Mouse (Mus musculus): ENCODE data around the gene Slc39a8. TPM values are rescaled to one million over a fixed set of nuclear protein-coding genes. Genes with fewer than 3 reads are reported as not detected.

The Slc39a8 gene
- total and polyA plus RNA-seq, 3 experiments: 19.8 to 21.5 TPM; not detected in 1

- no peak overlapping the region for H3K4me3 ChIP-seq (ENCODE audit: control insufficient read depth in 1 of 2, insufficient read depth in 1 of 2, low read depth in 2 of 2, low read length in 2 of 2)
- TF ChIP-seq BHLHE40 (IDR thresholded peaks at IDR 0.05; ENCODE audit: borderline replicate concordance, low read depth, low read length) (no peak), NELFE (IDR thresholded peaks at IDR 0.05; ENCODE audit: low read depth, low read length) (no peak), RCOR1 (IDR thresholded peaks at IDR 0.05; ENCODE audit: low read depth, low read length) (no peak), MYB (IDR thresholded peaks at IDR 0.05; ENCODE audit: low read depth, low read length) (no peak), TBP (IDR thresholded peaks at IDR 0.05; ENCODE audit: low read depth, low read length) (no peak), MAFK (IDR thresholded peaks at IDR 0.05; ENCODE audit: borderline replicate concordance, low read depth, low read length) (no peak), SIN3A (IDR thresholded peaks at IDR 0.05; ENCODE audit: low read length) (no peak)
- H3K4me1 ChIP-seq (ENCODE audit: control insufficient read depth in 1 of 2, insufficient read depth in 2 of 2, low read length in 2 of 2): 0 out of 4 replicates have a peak, but pooled peaks cover 0 to 2% of the 10 kb centered on the region in 2 experiments
- no peaks in the 10 kb centered on the region for H3K79me2 ChIP-seq (ENCODE audit: control insufficient read depth, insufficient read depth, low read length, poor library complexity)
- H3K27ac ChIP-seq (ENCODE audit: control insufficient read depth, low read depth, low read length): no peak overlapping the region
- H3K9ac ChIP-seq (ENCODE audit: control insufficient read depth, low read depth, low read length, poor library complexity, severe bottlenecking): no peak overlapping the region
- no peaks in the 10 kb centered on the region for H3K9me3 ChIP-seq (replicated peaks; ENCODE audit: insufficient read depth, low read length)
- H3K36me3 ChIP-seq (ENCODE audit: control insufficient read depth in 1 of 2, insufficient read depth in 2 of 2, low read length in 2 of 2): no peaks in the 10 kb centered on the region
- H3K27me3 ChIP-seq (ENCODE audit: control insufficient read depth in 1 of 2, insufficient read depth in 2 of 2, low read length in 2 of 2): no peaks in the 10 kb centered on the region
- no peak for DNase-seq (ENCODE audit: low read depth, low spot score)
Measured at GRCm38 (mm10) chr3:135873596-135873995, 48.5 kb downstream of the Slc39a8 start.

- H3K36me3 ChIP-seq (ENCODE audit: control insufficient read depth in 1 of 2, insufficient read depth in 2 of 2, low read length in 2 of 2): no peaks in the 10 kb centered on the region
- DNase-seq (ENCODE audit: low read depth, low spot score): no peak
- no peaks in the 10 kb centered on the region for H3K79me2 ChIP-seq (ENCODE audit: control insufficient read depth, insufficient read depth, low read length, poor library complexity)
- no peak for TF ChIP-seq TAL1 (IDR thresholded peaks at IDR 0.05; ENCODE audit: low read length)
- TF ChIP-seq POLR2AphosphoS5 (IDR thresholded peaks at IDR 0.05; ENCODE audit: borderline replicate concordance, low read depth, low read length): no peak
- TF ChIP-seq RCOR1 (IDR thresholded peaks at IDR 0.05; ENCODE audit: low read depth, low read length): no peak
- TF ChIP-seq GATA1 (IDR thresholded peaks at IDR 0.05; ENCODE audit: low read depth, low read length): no peak
- TF ChIP-seq KAT2A (conservative IDR thresholded peaks at IDR 0.05; ENCODE audit: low read depth, low read length): no peak
- no peak for TF ChIP-seq ETS1 (IDR thresholded peaks at IDR 0.05; ENCODE audit: low read depth, low read length)
- TF ChIP-seq TCF12 (IDR thresholded peaks at IDR 0.05; ENCODE audit: low read depth, low read length): no peak
- no peak for TF ChIP-seq SMC3 (IDR thresholded peaks at IDR 0.05; ENCODE audit: low read depth, low read length)
- TF ChIP-seq USF1 (IDR thresholded peaks at IDR 0.05; ENCODE audit: low read depth, low read length): no peak
- H3K27me3 ChIP-seq (ENCODE audit: control insufficient read depth in 1 of 2, insufficient read depth in 2 of 2, low read length in 2 of 2): no peaks in the 10 kb centered on the region
- no peaks in the 10 kb centered on the region for H3K9me3 ChIP-seq (replicated peaks; ENCODE audit: insufficient read depth, low read length)
- no peak overlapping the region for H3K4me3 ChIP-seq (ENCODE audit: control insufficient read depth in 1 of 2, insufficient read depth in 1 of 2, low read depth in 2 of 2, low read length in 2 of 2)
- no peak overlapping the region for H3K9ac ChIP-seq (ENCODE audit: control insufficient read depth, low read depth, low read length, poor library complexity, severe bottlenecking)
- H3K4me1 ChIP-seq (ENCODE audit: control insufficient read depth in 1 of 2, insufficient read depth in 2 of 2, low read length in 2 of 2): 0 out of 4 replicates have a peak, but pooled peaks cover 0 to 2% of the 10 kb centered on the region in 2 experiments
- no peak overlapping the region for H3K27ac ChIP-seq (ENCODE audit: control insufficient read depth, low read depth, low read length)
Measured at GRCm38 (mm10) chr3:135878048-135878447, 53.0 kb downstream of the Slc39a8 start.
